Mouse (Mus musculus): ENCODE data around the gene Setd5.

- TF ChIP-seq POLR2A (IDR thresholded peaks at IDR 0.05; ENCODE audit: insufficient read depth, low read depth, low read length) (no peak), EP300 (IDR thresholded peaks at IDR 0.05; ENCODE audit: insufficient read depth, low read depth, low read length) (no peak), CTCF (IDR thresholded peaks at IDR 0.05) (no peak)
Measured at GRCm38 (mm10) chr6:113156064-113156463, 78.9 kb downstream of the Setd5 start.

All from heart, adult 2 months (tissue).